In the genomic region with DNA sequence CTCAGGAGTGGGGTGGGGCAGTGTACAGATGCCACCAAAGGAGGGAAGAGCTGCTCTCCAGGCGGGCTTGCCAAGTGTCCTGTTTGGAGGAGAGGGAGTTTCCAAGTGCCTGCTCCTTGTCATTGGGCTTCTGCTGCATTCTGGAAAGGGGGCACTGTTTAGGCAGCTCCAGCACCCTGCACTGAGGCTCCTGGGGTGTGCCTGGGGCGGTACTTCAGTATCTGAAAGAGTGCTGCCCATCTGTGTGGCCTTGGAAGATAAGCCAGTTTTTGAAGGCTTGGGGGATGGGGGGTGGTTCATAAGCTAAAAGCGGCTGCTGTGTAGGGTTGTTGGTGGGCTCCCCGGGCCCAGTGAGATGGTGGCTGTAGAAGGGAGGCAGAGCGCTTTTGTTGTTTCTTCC, we compare ENCODE assay signal across 11 mouse cellular contexts. TPM values are rescaled to one million over a fixed set of nuclear protein-coding genes. Genes with fewer than 3 reads are reported as not detected.
A peak's percentile ranks its signal among the peaks of the same experiment; 100 is the strongest.
DNase-seq lines count a peak whose midpoint lies in the region; ATAC-seq and TF ChIP-seq lines count a peak whose summit lies in the region.
"Had no signal": no experiment of that assay in that cellular context is flagged by ENCODE, and none has a peak within 500 bp of the region (broad histone marks: within the 10 kb centered on the region; RNA-seq: fewer than 3 reads in every experiment).

No protein-coding gene starts in this region.

- TF ChIP-seq CTCF in hindbrain, postnatal 0 days (IDR thresholded peaks at IDR 0.05; ENCODE audit: low read depth): no peak
- no peak for TF ChIP-seq CTCF in bone marrow, adult 2 months (IDR thresholded peaks at IDR 0.05; ENCODE audit: control insufficient read depth, insufficient read depth, low read length)

- H3K9me3 ChIP-seq in hindbrain, embryonic 12.5 days (replicated peaks): no peaks in the 10 kb centered on the region
- no peaks in the 10 kb centered on the region for H3K9me3 ChIP-seq in hindbrain, postnatal 0 days (ENCODE audit: low read length)
- no peaks in the 10 kb centered on the region for H3K9me3 ChIP-seq in erythroblast, embryonic 14.5 days (ENCODE audit: control insufficient read depth, low read length)
- H3K9me3 ChIP-seq: midbrain, embryonic 15.5 days had no signal

- H3K27ac ChIP-seq in hindbrain, embryonic 12.5 days: no peak overlapping the region
- H3K27ac ChIP-seq in hindbrain, postnatal 0 days: no peak overlapping the region
- peak overlapping the region; percentile 93 for H3K27ac ChIP-seq in bone marrow, adult 2 months (ENCODE audit: control insufficient read depth, insufficient read depth, low read depth, low read length, poor library complexity)
- H3K27ac ChIP-seq: left cerebral cortex, adult 2 months; midbrain, embryonic 15.5 days had no signal

- H3K4me1 ChIP-seq in hindbrain, embryonic 12.5 days: peaks cover 7% of the 10 kb centered on the region
- H3K4me1 ChIP-seq in hindbrain, postnatal 0 days (ENCODE audit: insufficient read depth, low read length): peaks cover 5% of the 10 kb centered on the region; the same call in 1 of the 2 replicates
- H3K4me1 ChIP-seq in bone marrow, adult 2 months (ENCODE audit: control insufficient read depth, insufficient read depth, low read length): peaks cover 10% of the 10 kb centered on the region; the same call in 1 of the 2 replicates
- peaks cover 94% of the 10 kb centered on the region for H3K4me1 ChIP-seq in erythroblast, embryonic 14.5 days (ENCODE audit: control insufficient read depth)

- H3K4me3 ChIP-seq in hindbrain, embryonic 12.5 days: no peak overlapping the region
- no peak overlapping the region for H3K4me3 ChIP-seq in hindbrain, postnatal 0 days (ENCODE audit: low read length)
- H3K4me3 ChIP-seq in bone marrow, adult 2 months (replicated peaks; ENCODE audit: control insufficient read depth, low read depth, low read length): peak overlapping the region; percentile 89
- H3K4me3 ChIP-seq in erythroblast, embryonic 14.5 days (replicated peaks): peak overlapping the region; percentile 66
- H3K4me3 ChIP-seq: left cerebral cortex, adult 2 months; midbrain, embryonic 15.5 days had no signal

- H3K4me2 ChIP-seq in hindbrain, embryonic 12.5 days (replicated peaks): no peak overlapping the region
- no peak overlapping the region for H3K4me2 ChIP-seq in hindbrain, postnatal 0 days (ENCODE audit: low read depth, low read length)
- H3K4me2 ChIP-seq: midbrain, embryonic 15.5 days had no signal

- TF ChIP-seq POLR2A in bone marrow, adult 2 months (IDR thresholded peaks at IDR 0.05; ENCODE audit: borderline replicate concordance, control insufficient read depth, low read depth, low read length): peak; percentile 81

- H3K27me3 ChIP-seq in hindbrain, embryonic 12.5 days: no peaks in the 10 kb centered on the region
- no peaks in the 10 kb centered on the region for H3K27me3 ChIP-seq in hindbrain, postnatal 0 days (ENCODE audit: insufficient read depth, low read length)
- H3K27me3 ChIP-seq in erythroblast, embryonic 14.5 days (ENCODE audit: control insufficient read depth): no peaks in the 10 kb centered on the region
- H3K27me3 ChIP-seq: midbrain, embryonic 15.5 days had no signal

- WGBS in hindbrain, embryonic 12.5 days: 87% methylated on average over 5 of the region's 5 CpGs
- whole genome bisulfite sequencing in hindbrain, postnatal 0 days: 79% methylated on average over 5 of the region's 5 CpGs
- WGBS in bone marrow, adult 2 months: 54% methylated on average over 5 of the region's 5 CpGs

- peak overlapping the region; percentile 18; the same call in 1 of the 2 replicates for H3K9ac ChIP-seq in hindbrain, embryonic 12.5 days
- no peak overlapping the region for H3K9ac ChIP-seq in hindbrain, postnatal 0 days (replicated peaks; ENCODE audit: low read length)
- H3K9ac ChIP-seq: midbrain, embryonic 15.5 days had no signal

- DNase-seq in hindbrain, postnatal 0 days (ENCODE audit: low spot score): no peak
- no peak for DNase-seq in layer of hippocampus, postnatal 14 days (ENCODE audit: low spot score in 2 of 2)
- DNase-seq in urinary bladder, adult 2 months (ENCODE audit: low spot score): no peak
- DNase-seq: heart, adult 18-20 months had no signal

- peaks cover 32% of the 10 kb centered on the region for H3K36me3 ChIP-seq in hindbrain, embryonic 12.5 days
- peaks cover 29% of the 10 kb centered on the region for H3K36me3 ChIP-seq in hindbrain, postnatal 0 days (ENCODE audit: insufficient read depth, low read length)
- H3K36me3 ChIP-seq in erythroblast, embryonic 14.5 days (ENCODE audit: control insufficient read depth): peaks cover 77% of the 10 kb centered on the region

- no peak for ATAC-seq in hindbrain, embryonic 12.5 days (ENCODE audit: low FRiP score)
- ATAC-seq in hindbrain, postnatal 0 days: no peak
- ATAC-seq in megakaryocyte-erythroid progenitor cell, adult 5-6 weeks (replicated peaks; ENCODE audit: low FRiP score, low TSS enrichment, poor library complexity, severe bottlenecking): peak; percentile 75
- ATAC-seq: midbrain, embryonic 15.5 days had no signal

RNA-seq across cellular contexts. Expression of a gene that starts 5.4 kb away (rescaled TPM):
- polyA plus RNA-seq in hindbrain, embryonic 12.5 days (2016; fragmentation: Nextera tagmentation; extraction: Ambion mirVana): 35.0 and 38.0 TPM in 2 replicates
- 50.3 and 64.0 TPM in 2 replicates for total RNA-seq in hindbrain, postnatal 0 days (2014; rRNA removed)
- 37.1 and 39.8 TPM in 2 replicates for polyA plus RNA-seq in hindbrain, postnatal 0 days (2015; fragmentation: Nextera tagmentation; extraction: Ambion mirVana)
- 111 and 154 TPM in 2 replicates for polyA plus RNA-seq in bone marrow, adult 2 months (2011; ENCODE audit: insufficient read depth, insufficient read length, low replicate concordance, missing spikeins)
- polyA plus RNA-seq in erythroblast, embryonic 14.5 days (2012): 22.5 and 36.0 TPM in 2 replicates
- 80.7 and 95.7 TPM in 2 replicates for total RNA-seq in megakaryocyte-erythroid progenitor cell, adult 5-6 weeks (2014; fragmentation: Nextera tagmentation)
- 57.5 and 88.7 TPM in 2 replicates for total RNA-seq in megakaryocyte-erythroid progenitor cell, adult 5-6 weeks (2017)
- 10 to 100 TPM; 25.6 to 25.7 TPM for total RNA-seq in layer of hippocampus, postnatal 14 days (2021)
- 23.8 and 25.0 TPM in 2 replicates for polyA plus RNA-seq in urinary bladder, adult 2 months (2012; rRNA removed)

RNA-seq across cellular contexts. Expression of a gene that starts 11.9 kb away (rescaled TPM):
- 793 and 930 TPM in 2 replicates for polyA plus RNA-seq in hindbrain, embryonic 12.5 days (2016; fragmentation: Nextera tagmentation; extraction: Ambion mirVana)
- total RNA-seq in hindbrain, postnatal 0 days (2014; rRNA removed): 1,033 and 1,545 TPM in 2 replicates
- 868 and 912 TPM in 2 replicates for polyA plus RNA-seq in hindbrain, postnatal 0 days (2015; fragmentation: Nextera tagmentation; extraction: Ambion mirVana)
- polyA plus RNA-seq in bone marrow, adult 2 months (2011; ENCODE audit: insufficient read depth, insufficient read length, low replicate concordance, missing spikeins): 1,523 and 1,859 TPM in 2 replicates
- 245 and 656 TPM in 2 replicates for polyA plus RNA-seq in erythroblast, embryonic 14.5 days (2012)
- 3,355 and 3,656 TPM in 2 replicates for total RNA-seq in megakaryocyte-erythroid progenitor cell, adult 5-6 weeks (2014; fragmentation: Nextera tagmentation)
- 5,426 and 6,681 TPM in 2 replicates for total RNA-seq in megakaryocyte-erythroid progenitor cell, adult 5-6 weeks (2017)
- total RNA-seq in layer of hippocampus, postnatal 14 days (2021): 100 to 1,000 TPM; 534 to 557 TPM
- polyA plus RNA-seq in urinary bladder, adult 2 months (2012; rRNA removed): 1,805 and 1,865 TPM in 2 replicates

RNA-seq across cellular contexts. Expression of a gene that starts 23.7 kb away (rescaled TPM):
- polyA plus RNA-seq in hindbrain, embryonic 12.5 days (2016; fragmentation: Nextera tagmentation; extraction: Ambion mirVana): not detected in 2 replicates
- not detected in 2 replicates for total RNA-seq in hindbrain, postnatal 0 days (2014; rRNA removed)
- not detected in 2 replicates for polyA plus RNA-seq in hindbrain, postnatal 0 days (2015; fragmentation: Nextera tagmentation; extraction: Ambion mirVana)
- not detected in 2 replicates for polyA plus RNA-seq in bone marrow, adult 2 months (2011; ENCODE audit: insufficient read depth, insufficient read length, low replicate concordance, missing spikeins)
- polyA plus RNA-seq in erythroblast, embryonic 14.5 days (2012): not detected in 2 replicates
- total RNA-seq in megakaryocyte-erythroid progenitor cell, adult 5-6 weeks (2014; fragmentation: Nextera tagmentation): not detected in 2 replicates
- total RNA-seq in megakaryocyte-erythroid progenitor cell, adult 5-6 weeks (2017): not detected in 2 replicates
- total RNA-seq in layer of hippocampus, postnatal 14 days (2021): not detected
- polyA plus RNA-seq in urinary bladder, adult 2 months (2012; rRNA removed): 0.12 TPM in 1 of 2 replicates, not detected in the other
- total RNA-seq: heart, adult 18-20 months; left cerebral cortex, adult 2 months had no signal
- polyA plus RNA-seq: midbrain, embryonic 15.5 days had no signal

RNA-seq across cellular contexts. Expression of a gene that starts 33.9 kb away (rescaled TPM):
- polyA plus RNA-seq in hindbrain, embryonic 12.5 days (2016; fragmentation: Nextera tagmentation; extraction: Ambion mirVana): not detected in 2 replicates
- total RNA-seq in hindbrain, postnatal 0 days (2014; rRNA removed): 13.4 and 16.7 TPM in 2 replicates
- polyA plus RNA-seq in hindbrain, postnatal 0 days (2015; fragmentation: Nextera tagmentation; extraction: Ambion mirVana): 6.8 and 11.1 TPM in 2 replicates
- polyA plus RNA-seq in bone marrow, adult 2 months (2011; ENCODE audit: insufficient read depth, insufficient read length, low replicate concordance, missing spikeins): 7.3 TPM in 1 of 2 replicates, not detected in the other
- 0.03 TPM in 1 of 2 replicates, not detected in the other for polyA plus RNA-seq in erythroblast, embryonic 14.5 days (2012)
- not detected in 2 replicates for total RNA-seq in megakaryocyte-erythroid progenitor cell, adult 5-6 weeks (2014; fragmentation: Nextera tagmentation)
- total RNA-seq in megakaryocyte-erythroid progenitor cell, adult 5-6 weeks (2017): not detected in 2 replicates
- total RNA-seq in layer of hippocampus, postnatal 14 days (2021): 100 to 1,000 TPM; 369 to 380 TPM
- polyA plus RNA-seq in urinary bladder, adult 2 months (2012; rRNA removed): 0.85 and 1.2 TPM in 2 replicates
- total RNA-seq: heart, adult 18-20 months had no signal
- polyA plus RNA-seq: kidney, adult 2 months; midbrain, embryonic 15.5 days had no signal

RNA-seq across cellular contexts. Expression of a gene that starts 45.9 kb away (rescaled TPM):
- polyA plus RNA-seq in hindbrain, embryonic 12.5 days (2016; fragmentation: Nextera tagmentation; extraction: Ambion mirVana): 7.5 and 8.2 TPM in 2 replicates
- 17.3 and 21.5 TPM in 2 replicates for total RNA-seq in hindbrain, postnatal 0 days (2014; rRNA removed)
- 12.2 and 13.0 TPM in 2 replicates for polyA plus RNA-seq in hindbrain, postnatal 0 days (2015; fragmentation: Nextera tagmentation; extraction: Ambion mirVana)
- 0.97 and 2.7 TPM in 2 replicates for polyA plus RNA-seq in bone marrow, adult 2 months (2011; ENCODE audit: insufficient read depth, insufficient read length, low replicate concordance, missing spikeins)
- 0.01 TPM in 2 replicates for polyA plus RNA-seq in erythroblast, embryonic 14.5 days (2012)
- total RNA-seq in megakaryocyte-erythroid progenitor cell, adult 5-6 weeks (2014; fragmentation: Nextera tagmentation): 0.17 TPM in 1 of 2 replicates, not detected in the other
- 1.4 and 2.1 TPM in 2 replicates for total RNA-seq in megakaryocyte-erythroid progenitor cell, adult 5-6 weeks (2017)
- 10 to 100 TPM; 34.7 to 36.0 TPM for total RNA-seq in layer of hippocampus, postnatal 14 days (2021)
- 2.9 and 3.1 TPM in 2 replicates for polyA plus RNA-seq in urinary bladder, adult 2 months (2012; rRNA removed)

Comparison
In these comparisons a context has a peak if more than half of its experiments do, and no peak if none do; other contexts are left out.
1. H3K4me3 ChIP-seq: peak in bone marrow, adult 2 months (single experiment) and erythroblast, embryonic 14.5 days (single experiment); none in hindbrain, embryonic 12.5 days (single experiment) and hindbrain, postnatal 0 days (single experiment).